Mouse (Mus musculus) bone marrow macrophage, adult 2 months (primary cell): Measurements from ENCODE around the gene Stard8. TPM values are rescaled to one million over a fixed set of nuclear protein-coding genes. Genes with fewer than 3 reads are reported as not detected.
A peak's percentile ranks its signal among the peaks of the same experiment; 100 is the strongest.
"Not testable (repeated sequence)": the region's sequence is repeated elsewhere in the genome, so short reads cannot be mapped to it uniquely, and the experiment has no call there.

Experiments
- H3K27ac ChIP-seq: 2 replicates; pipeline ENCODE4 v1.5.1; 2012; ENCODE audit warnings: low read depth, low read length; ENCODE audit not compliant: insufficient read depth
- H3K4me1 ChIP-seq: 2 replicates; pipeline ENCODE4 v1.6.1; 2012; ENCODE audit warnings: low read length; ENCODE audit not compliant: control insufficient read depth, insufficient read depth
- H3K4me3 ChIP-seq: 2 replicates; pipeline ENCODE4 v1.5.1; 2012; ENCODE audit warnings: mild to moderate bottlenecking, low read length, moderate library complexity; ENCODE audit not compliant: insufficient read depth
- CTCF ChIP-seq: IDR thresholded peaks from 2 replicates; pipeline ENCODE4 v1.5.1; 2012; ENCODE audit warnings: low read depth, mild to moderate bottlenecking, low read length, moderate library complexity
- POLR2A ChIP-seq: IDR thresholded peaks from 2 replicates; pipeline ENCODE4 v1.6.1; 2012; ENCODE audit warnings: mild to moderate bottlenecking, low read depth, low read length, borderline replicate concordance
- polyA plus RNA-seq: library from polyadenylated mRNA; stranded (reverse); fragments of >200 nt; gene quantifications from 2 replicates; pipeline ENCODE4 v1.2.4, GENCODE M21; 2012; ENCODE audit not compliant: missing spikeins, insufficient read depth, insufficient read length

The Stard8 gene
- polyA plus RNA-seq: 50.1 and 57.4 TPM in 2 replicates

- Histone ChIP-seq H3K4me1 (peaks cover 22% of the 10 kb centered on the region), H3K27ac (peak within 1 kb of the TSS; percentile 94), H3K4me3 (no peak within 1 kb of the TSS)
- TF ChIP-seq POLR2A: no peak
- no peak for TF ChIP-seq CTCF
These were observed at the start of gene Stard8 for GRCm38 (mm10) chrX:99003046-99003445. Stard8 (plus strand) TSS chrX:99003248.

GRCm38 (mm10) chrX:98953941-98954340 lies 49.1 kb upstream of the Stard8 start:
- H3K27ac ChIP-seq: no peak overlapping the region
- no peak overlapping the region for H3K4me3 ChIP-seq
- TF ChIP-seq CTCF (peak; percentile 32), POLR2A (no peak)
- H3K4me1 ChIP-seq: no peaks in the 10 kb centered on the region

DNA sequence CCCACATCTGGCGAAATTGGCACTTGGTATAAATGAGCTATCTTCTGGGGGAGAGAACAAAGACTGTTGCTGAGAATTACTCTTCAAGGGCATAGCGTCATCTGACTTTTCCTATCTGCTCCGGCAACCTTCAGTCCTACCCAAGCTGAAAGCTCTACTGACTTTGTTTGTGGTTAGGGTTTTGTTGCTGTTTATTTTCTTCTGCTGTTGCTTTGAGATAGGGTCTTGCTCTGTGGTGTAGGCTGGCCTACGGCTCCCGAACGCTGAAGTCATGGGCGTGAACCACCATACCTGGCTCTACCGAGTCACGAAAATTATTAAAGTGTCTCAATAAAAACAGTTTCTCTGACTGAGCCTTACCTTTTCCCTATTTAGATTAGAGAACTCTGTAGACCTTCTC lies 44.8 kb upstream of the Stard8 start:
- Histone ChIP-seq H3K4me3 (no peak overlapping the region), H3K27ac (no peak overlapping the region), H3K4me1 (peaks cover under 1% of the 10 kb centered on the region)
- no peak for TF ChIP-seq POLR2A
- TF ChIP-seq CTCF: no peak

DNA sequence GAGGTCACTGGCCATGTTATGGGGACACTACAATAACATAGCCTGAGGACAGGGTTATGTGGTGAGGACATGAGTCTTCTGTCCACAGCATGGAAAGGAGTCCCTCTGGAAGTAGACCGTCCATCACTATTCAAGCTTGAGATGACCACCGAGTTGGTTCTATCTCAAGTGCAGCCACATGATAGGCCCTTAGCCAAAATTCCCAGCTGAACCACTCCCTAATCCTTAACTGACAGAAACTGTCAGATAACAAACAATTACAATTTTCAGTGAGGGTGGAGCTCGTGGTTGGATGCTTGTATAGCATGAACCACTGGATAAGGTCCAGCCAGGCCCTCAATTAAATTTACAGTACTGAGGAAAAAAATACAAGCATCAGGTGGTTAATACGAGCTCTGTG lies 44.0 kb upstream of the Stard8 start:
- TF ChIP-seq POLR2A: no peak
- no peak for TF ChIP-seq CTCF
- no peak overlapping the region for H3K4me3 ChIP-seq
- no peak overlapping the region for H3K27ac ChIP-seq
- peaks cover 6% of the 10 kb centered on the region for H3K4me1 ChIP-seq

DNA sequence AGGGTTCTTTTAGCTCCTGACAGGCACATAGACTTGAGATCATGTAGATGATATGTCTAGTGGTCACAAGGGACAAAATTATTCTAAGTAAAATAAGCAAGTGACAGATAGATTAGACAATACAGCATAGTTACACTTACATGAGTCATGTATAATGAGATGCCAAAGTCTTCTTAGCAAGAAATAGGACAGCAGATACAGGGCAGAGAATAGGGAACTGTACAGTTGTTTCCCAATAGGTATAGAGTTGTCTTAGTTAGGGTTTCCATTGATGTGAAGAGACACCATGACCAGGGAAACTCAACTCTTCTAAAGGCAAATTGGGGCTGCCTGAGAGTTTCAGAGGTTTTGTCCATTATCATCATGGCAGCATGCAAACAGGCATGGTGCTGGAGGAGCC lies 39.3 kb upstream of the Stard8 start:
- peaks cover 15% of the 10 kb centered on the region for H3K4me1 ChIP-seq
- TF ChIP-seq POLR2A (no peak), CTCF (no peak)
- no peak overlapping the region for H3K4me3 ChIP-seq
- H3K27ac ChIP-seq: peak overlapping the region; percentile 61; the same call in 1 of the 2 replicates

DNA sequence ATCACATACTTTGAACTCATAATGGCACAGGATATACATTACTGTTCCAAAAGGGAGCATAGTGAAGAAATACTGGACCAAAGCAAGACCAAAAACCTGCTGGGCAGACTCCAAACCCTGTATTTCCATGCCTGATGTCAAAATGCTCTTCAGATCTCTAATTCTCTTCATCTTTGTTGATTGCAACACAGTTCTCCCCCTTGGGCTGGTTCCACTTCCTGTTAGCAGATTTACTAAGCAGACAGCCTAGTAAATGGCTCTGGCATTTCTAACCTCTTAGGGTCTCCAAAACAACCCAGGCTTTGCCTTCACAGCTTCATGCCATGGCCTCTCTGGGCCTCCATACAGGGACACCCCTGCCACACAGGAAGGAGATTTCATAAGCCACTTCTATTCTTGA lies 38.5 kb upstream of the Stard8 start:
- Histone ChIP-seq H3K27ac (peak overlapping the region; percentile 61), H3K4me1 (peaks cover 17% of the 10 kb centered on the region), H3K4me3 (no peak overlapping the region)
- TF ChIP-seq CTCF: no peak
- TF ChIP-seq POLR2A: no peak

GRCm38 (mm10) chrX:98986611-98987010 lies 16.4 kb upstream of the Stard8 start:
- not testable (repeated sequence) for H3K4me3 ChIP-seq, H3K27ac ChIP-seq, H3K4me1 ChIP-seq

DNA sequence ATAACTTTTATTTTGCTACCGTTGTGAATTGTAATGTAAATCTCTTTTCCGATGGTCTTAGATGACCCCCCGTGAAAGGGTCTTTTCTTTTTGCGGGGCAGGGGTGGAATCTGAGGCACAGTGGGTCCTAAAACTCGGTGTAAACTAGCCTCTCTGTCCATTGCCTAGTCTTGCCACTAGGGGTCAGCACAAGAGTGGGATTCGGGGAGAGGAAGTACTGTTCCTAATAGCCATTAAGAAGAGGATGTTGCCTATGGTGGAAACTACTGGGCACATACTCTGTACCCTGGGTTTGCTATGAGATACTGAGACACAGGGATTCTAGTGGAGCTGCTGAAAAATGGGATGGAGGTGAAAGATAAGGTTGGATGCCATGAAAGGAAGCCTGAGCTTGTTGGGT lies 13.5 kb upstream of the Stard8 start:
- H3K27ac ChIP-seq: no peak overlapping the region
- H3K4me3 ChIP-seq: no peak overlapping the region
- TF ChIP-seq CTCF: peak; percentile 24; the same call in 1 of the 2 replicates
- TF ChIP-seq POLR2A: no peak
- peaks cover 3% of the 10 kb centered on the region; the same call in 1 of the 2 replicates for H3K4me1 ChIP-seq

GRCm38 (mm10) chrX:99002065-99002464 lies 983 bp upstream of the Stard8 start:
- Histone ChIP-seq H3K27ac (peak overlapping the region; percentile 94), H3K4me1 (peaks cover 22% of the 10 kb centered on the region), H3K4me3 (no peak overlapping the region)
- TF ChIP-seq CTCF: no peak
- TF ChIP-seq POLR2A: no peak

GRCm38 (mm10) chrX:99010581-99010980 lies 7.5 kb downstream of the Stard8 start:
- TF ChIP-seq CTCF (no peak), POLR2A (no peak)
- no peaks in the 10 kb centered on the region for H3K4me1 ChIP-seq
- no peak overlapping the region for H3K4me3 ChIP-seq
- H3K27ac ChIP-seq: no peak overlapping the region

GRCm38 (mm10) chrX:99011281-99011680 lies 8.2 kb downstream of the Stard8 start:
- Histone ChIP-seq H3K4me1 (no peaks in the 10 kb centered on the region), H3K4me3 (no peak overlapping the region), H3K27ac (no peak overlapping the region)
- TF ChIP-seq POLR2A (no peak), CTCF (no peak)
